10 mouse cellular contexts compared by ENCODE assay signal in the genomic region with DNA sequence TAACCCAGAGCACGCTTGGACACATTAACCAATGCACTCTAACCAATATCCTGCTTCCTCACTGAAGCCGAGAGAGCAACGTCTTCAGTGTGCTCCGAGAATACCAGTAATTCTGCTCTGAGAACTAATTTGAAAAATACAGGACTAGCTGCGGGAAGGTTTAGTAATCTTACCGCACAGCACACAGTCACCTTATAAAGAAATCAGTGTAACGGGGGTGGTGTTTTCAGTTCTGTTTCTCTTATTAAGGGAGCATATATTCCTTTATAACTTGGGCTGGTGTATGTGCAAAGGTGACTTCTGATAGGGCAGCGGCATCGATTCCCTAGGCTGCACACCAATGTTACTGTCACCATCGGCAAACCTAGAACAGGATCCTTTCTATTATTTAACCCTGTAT. TPM values are rescaled to one million over a fixed set of nuclear protein-coding genes. Genes with fewer than 3 reads are reported as not detected.
DNase-seq lines count a peak whose midpoint lies in the region; ATAC-seq and TF ChIP-seq lines count a peak whose summit lies in the region.
"Had no signal": no experiment of that assay in that cellular context is flagged by ENCODE, and none has a peak within 500 bp of the region (broad histone marks: within the 10 kb centered on the region; RNA-seq: fewer than 3 reads in every experiment).

No protein-coding gene starts in this region.

- no peak for TF ChIP-seq POLR2A in thymus, adult 2 months (IDR thresholded peaks at IDR 0.05; ENCODE audit: control insufficient read depth, extremely low read depth, insufficient read depth, low read length, poor library complexity)

- H3K27me3 ChIP-seq in heart, postnatal 0 days (ENCODE audit: control insufficient read depth, insufficient read depth, low read length): no peaks in the 10 kb centered on the region
- H3K27me3 ChIP-seq in hindbrain, embryonic 13.5 days: no peaks in the 10 kb centered on the region
- no peaks in the 10 kb centered on the region for H3K27me3 ChIP-seq in midbrain, embryonic 15.5 days (replicated peaks)
- no peaks in the 10 kb centered on the region for H3K27me3 ChIP-seq in thymus, adult 2 months (ENCODE audit: control insufficient read depth, insufficient read depth, low read length)

- ATAC-seq in heart, postnatal 0 days (ENCODE audit: insufficient read depth, low read depth): no peak
- ATAC-seq in hindbrain, embryonic 13.5 days (ENCODE audit: low FRiP score): no peak
- no peak for ATAC-seq in midbrain, embryonic 15.5 days (replicated peaks)

- WGBS in heart, postnatal 0 days: 67% methylated on average over 10 of the region's 10 CpGs
- 40% methylated on average over 10 of the region's 10 CpGs for WGBS in hindbrain, embryonic 13.5 days
- 44% methylated on average over 10 of the region's 10 CpGs for WGBS in midbrain, embryonic 15.5 days
- WGBS in thymus, adult 2 months: 85% methylated on average over 10 of the region's 10 CpGs

- no peak for TF ChIP-seq CTCF in heart, postnatal 0 days (IDR thresholded peaks at IDR 0.05; ENCODE audit: low read depth)
- no peak for TF ChIP-seq CTCF in thymus, adult 2 months (IDR thresholded peaks at IDR 0.05; ENCODE audit: borderline replicate concordance, control insufficient read depth, extremely low read depth, insufficient read depth, low read length, poor library complexity)

- TF ChIP-seq EP300 in heart, postnatal 0 days (IDR thresholded peaks at IDR 0.05; ENCODE audit: low read depth): no peak

- H3K27ac ChIP-seq in heart, postnatal 0 days (ENCODE audit: low read depth): no peak overlapping the region
- peak overlapping the region; percentile 57 for H3K27ac ChIP-seq in brown adipose tissue, adult 24 weeks (replicated peaks; ENCODE audit: low read depth, low read length)
- peak overlapping the region; percentile 35; the same call in 1 of the 2 replicates for H3K27ac ChIP-seq in hindbrain, embryonic 13.5 days
- H3K27ac ChIP-seq in midbrain, embryonic 15.5 days: no peak overlapping the region
- no peak overlapping the region for H3K27ac ChIP-seq in thymus, adult 2 months (ENCODE audit: control insufficient read depth, insufficient read depth, low read length)

- peaks cover 58% of the 10 kb centered on the region for H3K4me1 ChIP-seq in heart, postnatal 0 days (ENCODE audit: control insufficient read depth, insufficient read depth)
- peaks cover 39% of the 10 kb centered on the region for H3K4me1 ChIP-seq in brown adipose tissue, adult 24 weeks (ENCODE audit: control insufficient read depth, insufficient read depth, insufficient read length, low read length)
- peaks cover 59% of the 10 kb centered on the region for H3K4me1 ChIP-seq in hindbrain, embryonic 13.5 days (replicated peaks)
- H3K4me1 ChIP-seq in midbrain, embryonic 15.5 days: peaks cover 58% of the 10 kb centered on the region
- peaks cover 14% of the 10 kb centered on the region for H3K4me1 ChIP-seq in thymus, adult 2 months (replicated peaks; ENCODE audit: control insufficient read depth, insufficient read depth, low read length)

- no peaks in the 10 kb centered on the region for H3K36me3 ChIP-seq in heart, postnatal 0 days (replicated peaks; ENCODE audit: control insufficient read depth, insufficient read depth, low read length)
- no peaks in the 10 kb centered on the region for H3K36me3 ChIP-seq in hindbrain, embryonic 13.5 days
- H3K36me3 ChIP-seq in midbrain, embryonic 15.5 days (replicated peaks): no peaks in the 10 kb centered on the region
- H3K36me3 ChIP-seq in thymus, adult 2 months (ENCODE audit: control insufficient read depth, insufficient read depth, low read length): no peaks in the 10 kb centered on the region

- no peaks in the 10 kb centered on the region for H3K9me3 ChIP-seq in heart, postnatal 0 days (replicated peaks; ENCODE audit: control insufficient read depth, low read length)
- H3K9me3 ChIP-seq in hindbrain, embryonic 13.5 days: no peaks in the 10 kb centered on the region
- H3K9me3 ChIP-seq in midbrain, embryonic 15.5 days: no peaks in the 10 kb centered on the region

- H3K9ac ChIP-seq in heart, postnatal 0 days (replicated peaks; ENCODE audit: low read depth, low read length): no peak overlapping the region
- H3K9ac ChIP-seq in hindbrain, embryonic 13.5 days: peak overlapping the region; percentile 66
- H3K9ac ChIP-seq in midbrain, embryonic 15.5 days: peak overlapping the region; percentile 2; the same call in 1 of the 2 replicates

- no peak for DNase-seq in heart, postnatal 0 days (ENCODE audit: low spot score)
- no peak for DNase-seq in heart, adult 8-10 months (ENCODE audit: low spot score)
- no peak for DNase-seq in adrenal gland, postnatal 14 days
- DNase-seq in spleen, postnatal 14 days (ENCODE audit: low spot score in 2 of 2): no peak
- no peak for DNase-seq in thymus, adult 2 months
- DNase-seq: adrenal gland, postnatal 10 days; retina, postnatal 1 day had no signal

- H3K4me3 ChIP-seq in heart, postnatal 0 days (ENCODE audit: low read depth, low read length): no peak overlapping the region
- H3K4me3 ChIP-seq in brown adipose tissue, adult 24 weeks (ENCODE audit: insufficient read depth, low read depth, low read length): peak overlapping the region; percentile 33; the same call in 1 of the 2 replicates
- H3K4me3 ChIP-seq in hindbrain, embryonic 13.5 days: peak overlapping the region; percentile 34
- H3K4me3 ChIP-seq in midbrain, embryonic 15.5 days: peak overlapping the region; percentile 24
- no peak overlapping the region for H3K4me3 ChIP-seq in thymus, adult 2 months (ENCODE audit: control insufficient read depth, insufficient read depth, low read length)

- H3K4me2 ChIP-seq in heart, postnatal 0 days (ENCODE audit: low read depth, low read length): peak overlapping the region; percentile 15; the same call in 1 of the 2 replicates
- peak overlapping the region; percentile 42 for H3K4me2 ChIP-seq in hindbrain, embryonic 13.5 days
- H3K4me2 ChIP-seq in midbrain, embryonic 15.5 days: peak overlapping the region; percentile 35

RNA-seq across cellular contexts. Expression of gene Arid1b, which starts 5.9 kb away (rescaled TPM):
- total RNA-seq in heart, postnatal 0 days (2014; rRNA removed; ENCODE audit: low replicate concordance): 26.8 and 27.3 TPM in 2 replicates
- polyA plus RNA-seq in heart, postnatal 0 days (2015; fragmentation: Nextera tagmentation; extraction: Ambion mirVana): 4.1 and 4.4 TPM in 2 replicates
- 10 to 100 TPM; 25.0 to 27.2 (median 26.2) TPM for total RNA-seq in heart, adult 8-10 months (2022)
- polyA plus RNA-seq in brown adipose tissue, adult 24 weeks (2012; ENCODE audit: insufficient read depth, insufficient read length, missing spikeins): 11.1 and 13.9 TPM in 2 replicates
- 14.8 and 16.1 TPM in 2 replicates for polyA plus RNA-seq in hindbrain, embryonic 13.5 days (2015; fragmentation: Nextera tagmentation; extraction: Ambion mirVana)
- polyA plus RNA-seq in midbrain, embryonic 15.5 days (2015; fragmentation: Nextera tagmentation; extraction: Ambion mirVana): 14.4 and 16.5 TPM in 2 replicates
- total RNA-seq in adrenal gland, postnatal 14 days (2021): 70.0 and 75.6 TPM in 2 replicates
- polyA plus RNA-seq in thymus, adult 2 months (2012; rRNA removed): 99.0 and 142 TPM in 2 replicates

Comparison
In these comparisons a context has a peak if more than half of its experiments do, and no peak if none do; other contexts are left out.
1. H3K27ac ChIP-seq: peak in brown adipose tissue, adult 24 weeks (single experiment) and hindbrain, embryonic 13.5 days (single experiment); none in heart, postnatal 0 days (single experiment), midbrain, embryonic 15.5 days (single experiment) and thymus, adult 2 months (single experiment).
2. H3K4me3 ChIP-seq: peak in brown adipose tissue, adult 24 weeks (single experiment), hindbrain, embryonic 13.5 days (single experiment) and midbrain, embryonic 15.5 days (single experiment); none in heart, postnatal 0 days (single experiment) and thymus, adult 2 months (single experiment).
3. Peak in every context shown above with its lines, with median percentiles within 50 percentile points of each other: H3K4me2 ChIP-seq.